Mouse (Mus musculus) liver, embryonic 14.5 days (tissue): ENCODE measurements at regions not wholly inside any gene's neighbourhood (a gene's known extent, or its start where the extent isn't known, plus 50 kb on each side); places are given as distances from the start of the nearest gene placed in this dataset.

ENCODE experiments used
- ATAC-seq: fragments of 200-750 bp; cut with Nextera tagmentation; 2 replicates; pipeline ENCODE4 v1.8.0; 2017; ENCODE audit warnings: moderate number of reproducible peaks, mild to moderate bottlenecking, moderate library complexity; ENCODE audit not compliant: insufficient read depth
- DNase-seq, 3 experiments: peaks; one replicate each; pipeline ENCODE4 v3.0.0-alpha.2; 2012 to 2013; ENCODE audit warnings: low read depth in 3 of 3, low spot score in 3 of 3
- H3K27ac ChIP-seq: fragments of 300-500 bp; sonication (generic); 2 replicates; pipeline ENCODE4 v1.5.1; 2014; ENCODE audit warnings: moderate library complexity, mild to moderate bottlenecking, control low read depth, inconsistent platforms
- H3K27me3 ChIP-seq: fragments of 300-500 bp; sonication (generic); 2 replicates; pipeline ENCODE4 v1.6.1; 2014; ENCODE audit warnings: mild to moderate bottlenecking, low read length, moderate library complexity; ENCODE audit not compliant: control insufficient read depth, insufficient read depth
- H3K36me3 ChIP-seq: fragments of 300-500 bp; sonication (generic); replicated peaks from 2 replicates; pipeline ENCODE4 v1.6.1; 2014; ENCODE audit warnings: low read depth; ENCODE audit not compliant: control insufficient read depth, insufficient read depth
- H3K4me1 ChIP-seq, 2 experiments: fragments of 200-500 bp in 1 of 2; fragments of 300-500 bp in 1 of 2; sonication (generic) in 1 of 2; replicated peaks; 2 replicates each; pipeline ENCODE4 v1.6.1; 2012 to 2014; ENCODE audit warnings: antibody characterized with exemption in 1 of 2, inconsistent platforms in 1 of 2, low read length in 1 of 2; ENCODE audit not compliant: control insufficient read depth in 2 of 2, insufficient read depth in 2 of 2
- H3K4me2 ChIP-seq: fragments of 300-500 bp; sonication (generic); 2 replicates; pipeline ENCODE4 v1.6.1; 2014; ENCODE audit warnings: low read depth, mild to moderate bottlenecking, control low read depth, moderate library complexity
- H3K4me3 ChIP-seq, 2 experiments: fragments of 200-500 bp in 1 of 2; fragments of 300-500 bp in 1 of 2; sonication (generic) in 1 of 2; 2 replicates each; pipeline ENCODE4 v1.5.1; 2012 to 2014; ENCODE audit warnings: low read depth in 2 of 2, low read length in 2 of 2, mild to moderate bottlenecking in 2 of 2, control low read depth in 1 of 2, inconsistent platforms in 1 of 2, moderate library complexity in 1 of 2; ENCODE audit not compliant: insufficient read depth in 1 of 2
- H3K9ac ChIP-seq: fragments of 300-500 bp; sonication (generic); replicated peaks from 2 replicates; pipeline ENCODE4 v1.6.1; 2014; ENCODE audit warnings: mild to moderate bottlenecking, control low read depth, moderate library complexity
- H3K9me3 ChIP-seq: fragments of 300-500 bp; sonication (generic); 2 replicates; pipeline ENCODE4 v1.6.1; 2016; ENCODE audit warnings: low read length, mixed read lengths; ENCODE audit not compliant: control insufficient read depth
- CTCF ChIP-seq: IDR thresholded peaks from 2 replicates; pipeline ENCODE4 v1.5.1; 2016; ENCODE audit warnings: antibody characterized with exemption, low read depth, control low read depth
- EP300 ChIP-seq: IDR thresholded peaks from 2 replicates; pipeline ENCODE4 v1.6.1; 2016; ENCODE audit warnings: antibody characterized with exemption, low read depth
- WGBS: fragments of 180-500 bp; shearing (Covaris S2); extraction: QIAGEN DNeasy Blood & Tissue Kit; methylation state at CpG from one replicate; pipeline ENCODE4 v1.1.7; 2014; ENCODE audit not compliant: insufficient replicate concordance; 5-methylcytosine and 5-hydroxymethylcytosine counted together

DNA sequence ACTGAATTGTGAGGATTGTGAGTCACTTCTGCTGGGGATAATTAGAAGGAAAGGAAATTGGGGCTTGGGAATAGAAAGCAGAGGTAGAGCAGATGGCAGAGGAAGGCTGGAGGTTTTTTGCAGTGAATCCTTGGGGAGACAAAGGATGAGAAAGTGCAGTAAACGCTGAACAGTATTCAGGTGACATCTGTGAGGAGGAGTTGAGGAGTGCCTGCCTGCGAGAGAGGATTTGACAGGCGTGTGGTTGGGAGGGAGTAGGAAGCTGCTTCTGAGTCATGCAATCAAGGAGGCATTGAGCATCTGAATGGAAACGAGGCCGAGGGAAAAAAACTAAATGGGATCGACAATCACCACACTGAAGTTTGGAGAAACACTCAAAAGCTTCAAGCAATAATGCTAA is 236.9 kb downstream of the Stim2 start:
- Histone ChIP-seq H3K9ac (no peak overlapping the region), H3K27ac (no peak overlapping the region), H3K9me3 (no peaks in the 10 kb centered on the region), H3K4me1 (no peaks in the 10 kb centered on the region), H3K4me3 (no peak overlapping the region), H3K27me3 (no peaks in the 10 kb centered on the region), H3K36me3 (no peaks in the 10 kb centered on the region), H3K4me2 (no peak overlapping the region)
- 44% methylated on average over 6 of the region's 6 CpGs for WGBS
- ATAC-seq = no peak
- no peak for DNase-seq
- TF ChIP-seq EP300 = no peak
- TF ChIP-seq CTCF = no peak

DNA sequence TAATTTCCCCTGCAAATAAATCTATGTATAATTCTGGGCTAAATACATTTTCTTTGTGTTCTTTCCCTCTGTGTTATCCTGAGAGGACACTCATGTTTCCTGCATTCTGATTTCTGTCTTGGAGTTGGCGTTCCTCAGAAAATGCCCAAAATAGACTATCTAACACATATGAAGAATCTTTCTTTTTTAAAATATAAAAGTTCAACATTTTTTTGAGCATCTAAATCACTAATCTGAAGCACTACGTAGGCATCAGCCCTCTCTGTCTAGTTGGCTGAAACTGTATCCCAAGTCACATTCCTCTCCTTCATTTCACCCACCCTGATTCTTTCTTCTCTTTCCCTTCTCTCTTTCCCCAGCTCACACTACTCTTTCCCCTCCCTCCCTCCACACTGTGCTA is 238.9 kb downstream of the Stim2 start:
- WGBS = 50% methylated on average over 2 of the region's 2 CpGs
- Histone ChIP-seq H3K4me3 (no peak overlapping the region), H3K27me3 (no peaks in the 10 kb centered on the region), H3K36me3 (no peaks in the 10 kb centered on the region), H3K27ac (no peak overlapping the region), H3K4me1 (no peaks in the 10 kb centered on the region), H3K9me3 (no peaks in the 10 kb centered on the region), H3K9ac (no peak overlapping the region), H3K4me2 (no peak overlapping the region)
- TF ChIP-seq CTCF = no peak
- no peak for DNase-seq
- no peak for ATAC-seq

DNA sequence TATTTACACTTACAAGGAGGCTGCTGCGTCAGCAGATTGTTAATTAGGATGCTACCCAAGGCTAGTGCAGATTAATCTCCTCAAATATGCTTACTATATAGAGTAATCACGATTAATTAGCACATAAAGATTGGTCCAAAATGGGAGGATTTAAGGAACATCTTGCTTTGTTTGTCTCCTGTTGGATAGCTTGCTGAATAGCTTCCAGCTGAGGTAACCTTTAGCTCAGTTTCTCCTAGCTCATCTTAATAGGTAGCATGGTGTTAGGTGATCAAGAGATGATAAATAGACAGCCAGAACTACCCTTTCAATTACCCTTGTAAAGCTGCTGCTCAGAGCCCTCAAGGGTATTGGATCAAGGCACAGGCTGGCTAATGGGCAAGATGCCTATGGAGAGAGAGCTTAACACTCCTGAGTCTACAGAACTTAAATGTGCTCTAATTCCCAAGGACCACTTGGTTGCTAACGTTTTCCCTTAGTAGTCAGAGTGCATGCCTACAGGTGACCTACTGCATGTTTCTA is 240.4 kb downstream of the Stim2 start:
- 55% methylated on average over 3 of the region's 3 CpGs for WGBS
- no peak overlapping the region for H3K4me3 ChIP-seq

DNA sequence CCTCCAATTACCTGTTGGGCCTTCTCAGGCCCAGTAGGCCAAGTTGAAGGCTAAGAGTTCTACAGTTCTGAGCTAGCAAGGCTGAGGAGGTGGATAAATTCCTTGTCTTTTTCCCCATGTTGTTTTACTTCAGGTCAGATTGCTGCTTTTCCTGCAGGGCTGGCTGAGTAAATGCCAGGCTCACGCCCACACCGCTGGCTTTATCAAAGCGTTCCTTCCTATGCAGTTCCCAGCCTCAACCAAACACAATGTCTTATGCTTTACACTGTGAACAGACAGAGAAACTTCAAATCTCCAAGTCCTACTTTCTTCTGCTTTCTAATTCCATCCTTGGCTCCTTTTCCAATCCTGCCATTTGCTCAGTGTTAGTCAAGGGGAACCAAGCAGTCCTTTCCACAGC is 241.3 kb downstream of the Stim2 start:
- H3K9ac ChIP-seq = no peak overlapping the region
- DNase-seq (no peak), ATAC-seq (no peak)
- H3K4me2 ChIP-seq = no peak overlapping the region
- no peaks in the 10 kb centered on the region for H3K36me3 ChIP-seq
- 70% methylated on average over 3 of the region's 3 CpGs for WGBS
- no peaks in the 10 kb centered on the region for H3K27me3 ChIP-seq
- TF ChIP-seq EP300 = no peak
- TF ChIP-seq CTCF = no peak
- no peaks in the 10 kb centered on the region for H3K9me3 ChIP-seq
- H3K27ac ChIP-seq = no peak overlapping the region
- H3K4me1 ChIP-seq = no peaks in the 10 kb centered on the region
- no peak overlapping the region for H3K4me3 ChIP-seq

More for the DNA sequence above, 240.4 kb downstream of the Stim2 start:
- H3K27me3 ChIP-seq = no peaks in the 10 kb centered on the region
- no peak overlapping the region for H3K4me2 ChIP-seq
- TF ChIP-seq EP300 (no peak), CTCF (no peak)
- H3K9ac ChIP-seq = no peak overlapping the region
- H3K36me3 ChIP-seq = no peaks in the 10 kb centered on the region
- no peak for ATAC-seq
- DNase-seq = no peak
- no peaks in the 10 kb centered on the region for H3K9me3 ChIP-seq
- no peak overlapping the region for H3K27ac ChIP-seq
- no peaks in the 10 kb centered on the region for H3K4me1 ChIP-seq

DNA sequence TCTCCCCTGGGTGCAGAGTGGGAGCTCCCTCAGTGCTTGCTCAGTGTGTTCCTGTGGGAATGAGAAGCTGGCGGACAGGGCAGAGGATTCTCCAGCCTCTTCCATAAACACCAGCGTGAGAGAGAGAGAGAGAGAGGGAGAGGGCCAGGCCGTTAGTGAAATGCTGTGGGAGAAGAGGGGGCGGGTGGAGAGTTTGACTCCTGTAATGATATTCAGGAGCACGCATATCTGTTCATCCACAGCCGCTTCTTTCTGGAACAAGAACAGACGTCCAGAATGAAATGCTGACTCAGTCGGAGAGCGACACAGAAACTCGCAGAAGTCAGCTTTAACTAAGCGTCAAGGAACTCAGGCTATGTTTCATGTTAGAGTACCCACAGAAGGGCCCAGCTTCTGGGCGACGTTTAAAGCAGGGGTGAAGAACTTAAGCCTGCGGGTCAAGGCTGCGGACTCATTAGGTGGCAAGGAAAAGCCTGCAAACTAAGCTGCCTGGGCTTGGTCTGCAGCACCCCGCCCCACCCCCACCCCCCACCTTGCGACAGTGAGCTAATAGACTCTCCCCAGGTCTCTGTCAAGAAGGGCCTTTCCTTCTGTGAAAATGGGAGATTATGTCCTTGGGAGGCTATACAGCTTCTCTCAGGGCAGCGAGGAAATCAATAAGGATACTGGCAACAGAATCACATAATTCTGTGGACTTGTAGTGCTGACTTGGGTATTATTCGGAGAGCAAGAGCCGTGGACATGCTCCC is 243.0 kb downstream of the Stim2 start:
- Histone ChIP-seq H3K9ac (no peak overlapping the region), H3K4me2 (no peak overlapping the region), H3K36me3 (no peaks in the 10 kb centered on the region), H3K9me3 (no peaks in the 10 kb centered on the region), H3K27ac (no peak overlapping the region), H3K4me1 (no peaks in the 10 kb centered on the region), H3K4me3 (no peak overlapping the region), H3K27me3 (no peaks in the 10 kb centered on the region)
- WGBS = 42% methylated on average over 20 of the region's 20 CpGs
- ATAC-seq (no peak), DNase-seq (no peak)
- TF ChIP-seq EP300 (no peak), CTCF (no peak)
